Mouse (Mus musculus) MEL (cell line): Measurements from ENCODE around the gene Gpr37l1.
A peak's percentile ranks its signal among the peaks of the same experiment; 100 is the strongest.

Source experiments
- CTCF ChIP-seq, 3 experiments: IDR thresholded peaks in 2 of 3; conservative IDR thresholded peaks in 1 of 3; 2 replicates each; pipeline ENCODE4 v1.5.1; 2011 to 2012; ENCODE audit warnings: low read length in 3 of 3, low read depth in 2 of 3, mild to moderate bottlenecking in 2 of 3, improper control_type of control experiment in 1 of 3, inconsistent platforms in 1 of 3, mixed read lengths in 1 of 3, moderate library complexity in 1 of 3; ENCODE audit not compliant: control insufficient read depth in 1 of 3, insufficient read depth in 1 of 3, poor library complexity in 1 of 3, severe bottlenecking in 1 of 3
- EP300 ChIP-seq, 2 experiments: IDR thresholded peaks; 2 replicates each; pipeline ENCODE4 v1.6.1; 2011; ENCODE audit warnings: improper control_type of control experiment in 2 of 2, low read length in 2 of 2, low read depth in 1 of 2, mild to moderate bottlenecking in 1 of 2
- GATA1 ChIP-seq: IDR thresholded peaks from 2 replicates; pipeline ENCODE4 v1.6.1; 2011; ENCODE audit warnings: low read depth, low read length, improper control_type of control experiment
- MAX ChIP-seq: IDR thresholded peaks from 2 replicates; pipeline ENCODE4 v1.6.1; 2011; ENCODE audit warnings: low read length, improper control_type of control experiment
- MEF2A ChIP-seq: IDR thresholded peaks from 2 replicates; pipeline ENCODE4 v1.6.1; 2014; ENCODE audit warnings: low read depth, mild to moderate bottlenecking, inconsistent platforms, low read length, improper control_type of control experiment; ENCODE audit not compliant: poor library complexity, insufficient replicate concordance, severe bottlenecking; ENCODE audit errors: extremely low read depth
- MXI1 ChIP-seq: IDR thresholded peaks from 2 replicates; pipeline ENCODE4 v1.6.1; 2011; ENCODE audit warnings: mild to moderate bottlenecking, low read depth, low read length, improper control_type of control experiment
- NELFE ChIP-seq: IDR thresholded peaks from 2 replicates; pipeline ENCODE4 v1.6.1; 2011; ENCODE audit warnings: low read depth, low read length, improper control_type of control experiment
- POLR2A ChIP-seq, 2 experiments: IDR thresholded peaks; 2 replicates each; pipeline ENCODE4 v1.6.1; 2011 to 2012; ENCODE audit warnings: low read length in 2 of 2, mild to moderate bottlenecking in 2 of 2, control low read depth in 1 of 2, improper control_type of control experiment in 1 of 2, low read depth in 1 of 2, moderate library complexity in 1 of 2; ENCODE audit not compliant: control insufficient read depth in 1 of 2, insufficient read depth in 1 of 2, poor library complexity in 1 of 2
- POLR2AphosphoS5 ChIP-seq: IDR thresholded peaks from 2 replicates; pipeline ENCODE4 v1.6.1; 2012; ENCODE audit warnings: low read depth, borderline replicate concordance, mild to moderate bottlenecking, inconsistent platforms, low read length, moderate library complexity, mixed read lengths
- TBP ChIP-seq: IDR thresholded peaks from 2 replicates; pipeline ENCODE4 v1.8.0; 2011; ENCODE audit warnings: low read depth, low read length, improper control_type of control experiment
- UBTF ChIP-seq: IDR thresholded peaks from 2 replicates; pipeline ENCODE4 v1.6.1; 2012; ENCODE audit warnings: low read depth, mild to moderate bottlenecking, inconsistent platforms, low read length, improper control_type of control experiment, moderate library complexity, borderline replicate concordance; ENCODE audit not compliant: insufficient read depth
- USF2 ChIP-seq, 2 experiments: IDR thresholded peaks; 2 replicates each; pipeline ENCODE4 v1.6.1; 2011 to 2012; ENCODE audit warnings: improper control_type of control experiment in 2 of 2, low read length in 2 of 2, borderline replicate concordance in 1 of 2, inconsistent platforms in 1 of 2, low read depth in 1 of 2, mild to moderate bottlenecking in 1 of 2; ENCODE audit not compliant: insufficient read depth in 1 of 2
- ZMIZ1 ChIP-seq: IDR thresholded peaks from 2 replicates; pipeline ENCODE4 v1.6.1; 2012; ENCODE audit warnings: low read depth, mild to moderate bottlenecking, inconsistent platforms, low read length, improper control_type of control experiment, moderate library complexity

- TF ChIP-seq GATA1 (peak; percentile 99), TBP (no peak), ZMIZ1 (peak; percentile 39), CTCF (IDR thresholded peaks at IDR 0.05 in 2 of 3, conservative IDR thresholded peaks at IDR 0.05 in 1 of 3; ENCODE audit: control insufficient read depth in 1 of 3, insufficient read depth in 1 of 3, low read depth in 2 of 3, low read length in 3 of 3, poor library complexity in 1 of 3, severe bottlenecking in 1 of 3) (no peak), EP300 (IDR thresholded peaks at IDR 0.05; ENCODE audit: low read depth in 1 of 2, low read length in 2 of 2) (peak; percentile 93 to 97), MXI1 (peak; percentile 50; the same call in 1 of the 2 replicates), NELFE (peak; percentile 53; the same call in 1 of the 2 replicates), UBTF (no peak), POLR2AphosphoS5 (no peak), MEF2A (no peak), POLR2A (IDR thresholded peaks at IDR 0.05; ENCODE audit: control insufficient read depth in 1 of 2, insufficient read depth in 1 of 2, low read depth in 1 of 2, low read length in 2 of 2, poor library complexity in 1 of 2) (peak in 1 of 2 experiments; percentile 41; a peak in 1 of 4 replicates), MAX (no peak), USF2 (IDR thresholded peaks at IDR 0.05; ENCODE audit: borderline replicate concordance in 1 of 2, insufficient read depth in 1 of 2, low read depth in 1 of 2, low read length in 2 of 2) (no peak)
Measured at GRCm38 (mm10) chr1:135204196-135205126, 37.0 kb upstream of the Gpr37l1 start.
